Mouse (Mus musculus) hindbrain, embryonic 15.5 days (tissue): ENCODE measurements around the gene Dpy30. TPM values are rescaled to one million over a fixed set of nuclear protein-coding genes. Genes with fewer than 3 reads are reported as not detected.
A peak's percentile ranks its signal among the peaks of the same experiment; 100 is the strongest.
"Not testable (repeated sequence)": the region's sequence is repeated elsewhere in the genome, so short reads cannot be mapped to it uniquely, and the experiment has no call there.

ENCODE experiments used
- ATAC-seq: fragments of 200-750 bp; cut with Nextera tagmentation; 2 replicates; pipeline ENCODE4 v1.8.0; 2017; ENCODE audit warnings: low read depth, moderate number of reproducible peaks, moderate TSS enrichment; ENCODE audit not compliant: low FRiP score
- H3K27ac ChIP-seq: fragments of 300-500 bp; sonication (generic); replicated peaks from 2 replicates; pipeline ENCODE4 v1.5.1; 2015; ENCODE audit warnings: mild to moderate bottlenecking, inconsistent platforms
- H3K27me3 ChIP-seq: fragments of 300-500 bp; sonication (generic); 2 replicates; pipeline ENCODE4 v1.6.1; 2015; ENCODE audit warnings: control low read depth, inconsistent platforms
- H3K36me3 ChIP-seq: fragments of 300-500 bp; sonication (generic); 2 replicates; pipeline ENCODE4 v1.6.1; 2015; ENCODE audit warnings: control low read depth, inconsistent platforms
- H3K4me1 ChIP-seq: fragments of 300-500 bp; sonication (generic); replicated peaks from 2 replicates; pipeline ENCODE4 v1.6.1; 2015; ENCODE audit warnings: control low read depth, inconsistent platforms
- H3K4me2 ChIP-seq: fragments of 300-500 bp; sonication (generic); 2 replicates; pipeline ENCODE4 v1.6.1; 2015; ENCODE audit warnings: moderate library complexity, mild to moderate bottlenecking, inconsistent platforms
- H3K4me3 ChIP-seq: fragments of 300-500 bp; sonication (generic); 2 replicates; pipeline ENCODE4 v1.5.1; 2015; ENCODE audit warnings: mild to moderate bottlenecking, inconsistent platforms
- H3K9ac ChIP-seq: fragments of 300-500 bp; sonication (generic); 2 replicates; pipeline ENCODE4 v1.6.1; 2015; ENCODE audit warnings: inconsistent platforms
- H3K9me3 ChIP-seq: fragments of 300-500 bp; sonication (generic); 2 replicates; pipeline ENCODE4 v1.6.1; 2016; ENCODE audit warnings: control low read depth, inconsistent platforms
- WGBS: fragments of 180-500 bp; shearing (Covaris S2); methylation state at CpG from one replicate; pipeline ENCODE4 v1.1.7; 2015; 5-methylcytosine and 5-hydroxymethylcytosine counted together
- polyA plus RNA-seq: library from polyadenylated mRNA; unstranded; fragments of >200 nt; fragmentation: Nextera tagmentation; extraction: Ambion mirVana; gene quantifications from 2 replicates; pipeline ENCODE4 v1.2.1, GENCODE M21; 2015

Dpy30 gene
- polyA plus RNA-seq = 210 and 224 TPM in 2 replicates

- H3K4me1 ChIP-seq = no peaks in the 10 kb centered on the region
- no peaks in the 10 kb centered on the region for H3K9me3 ChIP-seq
- no peak within 1 kb of the TSS for H3K27ac ChIP-seq
- no peak within 1 kb of the TSS for H3K4me2 ChIP-seq
- H3K9ac ChIP-seq = no peak within 1 kb of the TSS
- H3K27me3 ChIP-seq = no peaks in the 10 kb centered on the region
- H3K4me3 ChIP-seq = no peak within 1 kb of the TSS
- 80% methylated on average over 2 of the region's 2 CpGs for WGBS
- H3K36me3 ChIP-seq = no peaks in the 10 kb centered on the region
- ATAC-seq = no peak
Measured at GRCm38 (mm10) chr17:74323844-74324243, at the start of gene Dpy30. Gene Dpy30 (minus strand): TSS chr17:74323944.

GRCm38 (mm10) chr17:74363592-74363991 is 39.8 kb upstream of the Dpy30 start:
- H3K9me3 ChIP-seq = no peaks in the 10 kb centered on the region
- peaks cover 36% of the 10 kb centered on the region for H3K36me3 ChIP-seq
- no peak overlapping the region for H3K4me2 ChIP-seq
- no peak for ATAC-seq
- no peaks in the 10 kb centered on the region for H3K4me1 ChIP-seq
- H3K4me3 ChIP-seq = no peak overlapping the region
- H3K27ac ChIP-seq = no peak overlapping the region
- no peaks in the 10 kb centered on the region for H3K27me3 ChIP-seq
- 100% methylated on average over 1 of the region's 1 CpGs for WGBS
- no peak overlapping the region for H3K9ac ChIP-seq

DNA sequence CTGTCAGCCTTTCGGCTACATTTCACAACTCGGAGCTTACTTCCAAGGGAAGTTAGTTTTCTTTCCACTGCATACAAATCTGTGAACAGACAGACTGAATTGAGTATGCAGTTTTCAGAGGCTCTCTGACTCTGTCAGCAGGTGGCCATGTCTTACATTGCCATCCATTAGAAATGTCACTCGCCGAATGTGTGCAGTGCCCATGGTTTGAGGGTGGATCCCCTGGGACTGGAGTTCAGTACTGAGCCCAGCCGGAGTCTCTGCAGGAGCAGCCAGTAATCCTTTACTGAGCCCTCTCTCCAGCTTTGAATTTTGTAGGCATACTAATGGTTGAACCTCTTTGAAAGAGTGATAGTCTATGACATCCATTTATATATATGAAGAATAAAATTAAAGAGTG is 17.4 kb upstream of the Dpy30 start:
- Histone ChIP-seq H3K4me2 (peak overlapping the region; percentile 63), H3K27me3 (no peaks in the 10 kb centered on the region), H3K9me3 (no peaks in the 10 kb centered on the region), H3K4me1 (peaks cover 41% of the 10 kb centered on the region), H3K36me3 (0 out of 2 replicates have a peak, but pooled peaks cover 3% of the 10 kb centered on the region), H3K27ac (no peak overlapping the region), H3K9ac (no peak overlapping the region; the same call in 1 of the 2 replicates), H3K4me3 (peak overlapping the region; percentile 80)
- ATAC-seq = no peak
- WGBS = 34% methylated on average over 5 of the region's 5 CpGs

DNA sequence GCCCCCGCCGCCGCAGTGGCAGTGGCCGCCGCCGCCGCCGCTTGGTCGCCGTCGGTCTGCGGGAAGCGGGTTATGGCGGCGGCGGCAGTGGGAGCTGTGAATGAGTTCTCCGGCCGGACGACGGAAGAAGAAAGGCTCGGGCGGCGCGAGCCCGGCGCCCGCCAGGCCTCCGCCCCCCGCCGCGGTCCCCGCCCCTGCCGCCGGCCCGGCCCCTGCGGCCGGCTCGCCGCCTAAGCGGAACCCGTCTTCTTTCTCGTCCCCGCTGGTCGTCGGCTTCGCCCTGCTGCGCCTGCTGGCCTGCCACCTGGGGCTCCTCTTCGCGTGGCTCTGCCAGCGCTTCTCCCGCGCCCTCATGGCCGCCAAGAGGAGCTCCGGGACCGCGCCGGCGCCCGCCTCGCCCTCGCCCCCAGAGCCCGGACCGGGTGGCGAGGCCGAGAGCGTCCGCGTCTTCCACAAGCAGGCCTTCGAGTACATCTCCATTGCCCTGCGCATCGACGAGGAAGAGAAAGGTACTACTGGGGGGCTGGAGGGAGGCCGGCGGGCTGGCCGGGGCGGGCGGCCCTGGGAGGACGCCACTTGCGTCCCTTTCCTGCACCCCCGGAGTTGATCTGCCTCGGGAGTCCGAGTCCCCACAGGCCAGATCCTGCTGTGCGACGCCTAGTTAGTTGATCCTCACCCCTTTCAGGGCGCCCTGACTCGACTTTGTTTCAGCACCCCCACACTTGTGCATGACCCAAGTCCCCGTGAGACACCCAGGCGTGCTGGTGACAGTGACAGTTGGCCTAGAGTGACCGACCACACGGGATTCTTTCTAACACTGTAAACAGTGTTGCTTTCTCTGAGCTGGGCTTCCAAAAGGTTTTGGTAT is 15.4 kb upstream of the Dpy30 start, which contains the start of gene Spast:
Gene Spast, plus strand, starts transcription at position 51 of the 868 bp plus-strand sequence.
- Histone ChIP-seq H3K4me1 (peaks cover 41% of the 10 kb centered on the region), H3K4me3 (peak within 1 kb of the TSS; percentile 80), H3K36me3 (no peaks in the 10 kb centered on the region), H3K9me3 (no peaks in the 10 kb centered on the region), H3K9ac (peak within 1 kb of the TSS; percentile 96), H3K27me3 (no peaks in the 10 kb centered on the region), H3K4me2 (peak within 1 kb of the TSS; percentile 63), H3K27ac (peak within 1 kb of the TSS; percentile 97)
- whole genome bisulfite sequencing = 1% methylated on average over 40 of the region's 90 CpGs
- peak; percentile 70 for ATAC-seq

DNA sequence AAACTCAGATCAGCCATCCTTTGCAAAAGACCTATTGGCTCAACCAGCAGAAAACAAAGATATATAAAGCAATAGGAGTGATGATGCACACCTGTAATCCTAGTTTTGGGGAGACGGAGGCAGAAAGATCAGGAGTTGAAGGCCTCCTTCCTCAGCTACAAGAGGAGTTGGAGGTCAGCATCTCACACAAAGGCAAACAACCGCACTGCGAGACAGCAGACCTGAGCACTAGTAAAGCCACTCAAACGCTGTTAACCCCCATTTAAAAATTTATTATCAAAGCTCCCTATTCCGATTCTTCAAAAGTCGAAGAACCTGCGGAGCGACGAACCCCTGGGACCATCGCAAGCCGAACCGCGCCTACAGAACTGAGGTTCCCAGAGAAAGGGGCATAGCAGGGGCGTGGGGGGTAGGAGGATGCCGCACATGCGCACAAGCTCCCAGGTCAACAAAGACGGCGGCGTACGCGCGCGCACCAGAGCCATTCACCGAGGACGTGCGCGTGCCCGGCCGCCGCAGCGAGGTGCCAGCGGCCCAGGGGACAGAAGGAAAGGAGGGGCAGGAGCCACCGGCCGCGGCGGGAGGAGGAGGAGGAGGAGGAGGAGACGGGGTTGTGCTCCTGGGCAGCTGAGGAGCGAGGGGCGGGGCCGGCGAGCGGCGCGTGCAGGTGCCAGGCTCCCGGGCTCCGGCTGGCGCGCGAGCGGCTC is 14.6 kb upstream of the Dpy30 start:
- Histone ChIP-seq H3K4me2 (peak overlapping the region; percentile 63), H3K27ac (peak overlapping the region; percentile 97), H3K4me1 (peaks cover 41% of the 10 kb centered on the region), H3K4me3 (peak overlapping the region; percentile 80), H3K9ac (peak overlapping the region; percentile 96), H3K27me3 (no peaks in the 10 kb centered on the region), H3K36me3 (no peaks in the 10 kb centered on the region), H3K9me3 (no peaks in the 10 kb centered on the region)
- peak; percentile 92 for ATAC-seq
- under 1% methylated on average over 32 of the region's 50 CpGs for WGBS

DNA sequence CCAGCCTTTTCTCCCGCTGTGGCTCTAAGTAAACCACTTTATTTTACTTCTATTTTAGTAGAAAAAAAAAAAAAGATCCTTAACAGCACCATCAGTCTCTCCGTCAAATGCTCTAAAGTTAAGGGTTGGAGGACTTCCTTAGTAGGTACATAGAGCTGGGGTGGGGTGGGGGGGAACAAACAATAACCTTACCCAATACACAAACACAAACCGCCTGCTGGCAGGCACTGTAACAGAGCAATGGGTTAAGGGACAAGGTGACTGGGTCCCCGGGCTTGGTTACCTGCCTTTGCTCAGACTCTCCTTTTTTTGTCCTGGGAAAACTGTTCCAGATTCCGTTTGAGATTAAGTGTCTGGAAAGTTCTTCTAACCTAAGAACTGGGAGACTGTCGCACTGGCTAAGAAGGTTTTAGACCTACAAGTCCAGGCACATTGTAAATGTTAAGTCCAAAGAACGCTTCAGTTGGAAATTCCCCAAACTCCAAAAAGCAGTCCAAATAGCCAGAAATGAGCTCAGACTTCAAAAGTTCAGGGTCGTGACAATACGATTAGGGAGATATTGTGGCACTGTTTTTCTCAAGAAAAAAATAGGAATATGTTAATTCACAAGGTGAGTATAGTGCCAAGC is 7.4 kb upstream of the Dpy30 start:
- Histone ChIP-seq H3K27me3 (no peaks in the 10 kb centered on the region), H3K9ac (no peak overlapping the region), H3K27ac (no peak overlapping the region), H3K36me3 (no peaks in the 10 kb centered on the region), H3K4me1 (no peaks in the 10 kb centered on the region), H3K9me3 (no peaks in the 10 kb centered on the region), H3K4me2 (no peak overlapping the region), H3K4me3 (no peak overlapping the region)
- no peak for ATAC-seq
- 83% methylated on average over 9 of the region's 9 CpGs for WGBS

- not testable (repeated sequence) for H3K9ac ChIP-seq, H3K4me1 ChIP-seq, ATAC-seq, H3K4me2 ChIP-seq, H3K27me3 ChIP-seq, H3K36me3 ChIP-seq, H3K4me3 ChIP-seq, H3K9me3 ChIP-seq, H3K27ac ChIP-seq
- 46% methylated on average over 2 of the region's 2 CpGs for WGBS
Measured at GRCm38 (mm10) chr17:74328146-74328545, 4.4 kb upstream of the Dpy30 start.

DNA sequence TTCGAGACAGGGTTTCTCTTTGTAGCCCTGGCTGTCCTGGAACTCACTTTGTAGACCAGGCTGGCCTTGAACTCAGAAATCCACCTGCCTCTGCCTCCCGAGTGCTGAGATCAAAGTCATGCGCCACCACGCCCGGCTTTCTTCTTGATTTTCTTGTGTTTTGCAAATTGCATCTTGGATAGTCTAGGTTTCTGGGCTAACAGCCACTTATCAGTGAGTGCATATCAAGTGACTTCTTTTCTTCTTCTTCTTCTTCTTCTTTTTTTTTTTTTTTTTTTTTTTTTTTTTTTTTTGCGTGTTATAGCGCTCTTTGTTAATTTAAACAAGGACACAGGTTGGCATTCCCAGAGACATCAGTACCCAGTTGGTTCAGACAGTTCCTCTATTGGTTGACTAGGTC is 3.5 kb upstream of the Dpy30 start:
- not testable (repeated sequence) for H3K27ac ChIP-seq, H3K9ac ChIP-seq, H3K9me3 ChIP-seq, H3K4me3 ChIP-seq, H3K4me1 ChIP-seq, H3K27me3 ChIP-seq, H3K4me2 ChIP-seq, H3K36me3 ChIP-seq, ATAC-seq
- 82% methylated on average over 7 of the region's 7 CpGs for WGBS

- H3K36me3 ChIP-seq = no peaks in the 10 kb centered on the region
- no peak overlapping the region for H3K27ac ChIP-seq
- H3K27me3 ChIP-seq = no peaks in the 10 kb centered on the region
- no peak for ATAC-seq
- no peak overlapping the region for H3K4me3 ChIP-seq
- H3K9ac ChIP-seq = no peak overlapping the region
- no peak overlapping the region for H3K4me2 ChIP-seq
- WGBS = 54% methylated on average over 5 of the region's 5 CpGs
- no peaks in the 10 kb centered on the region for H3K9me3 ChIP-seq
- H3K4me1 ChIP-seq = no peaks in the 10 kb centered on the region
Measured at GRCm38 (mm10) chr17:74322400-74323054, 1.2 kb downstream of the Dpy30 start.

DNA sequence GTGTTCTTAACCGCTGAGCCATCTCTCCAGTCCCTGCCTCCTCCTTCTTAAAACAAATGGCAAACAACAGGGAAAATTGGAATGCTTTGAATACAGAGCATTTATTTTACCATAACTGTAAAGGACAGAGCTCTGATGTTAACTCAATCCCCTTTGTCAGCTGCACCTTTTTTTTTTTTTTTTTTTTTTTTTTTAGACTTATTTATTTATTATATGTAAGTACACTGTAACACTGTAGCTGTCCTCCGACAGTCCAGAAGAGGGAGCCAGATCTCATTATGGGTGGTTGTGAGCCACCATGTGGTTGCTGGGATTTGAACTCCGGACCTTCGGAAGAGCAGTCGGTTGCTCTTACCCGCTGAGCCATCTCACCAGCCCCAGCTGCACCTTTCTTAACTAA is 5.0 kb downstream of the Dpy30 start:
- Histone ChIP-seq H3K9ac (no peak overlapping the region), H3K4me2 (no peak overlapping the region), H3K9me3 (no peaks in the 10 kb centered on the region), H3K4me1 (peaks cover 20% of the 10 kb centered on the region), H3K4me3 (no peak overlapping the region), H3K27ac (no peak overlapping the region), H3K27me3 (no peaks in the 10 kb centered on the region), H3K36me3 (no peaks in the 10 kb centered on the region)
- WGBS = 91% methylated on average over 6 of the region's 6 CpGs
- no peak for ATAC-seq

DNA sequence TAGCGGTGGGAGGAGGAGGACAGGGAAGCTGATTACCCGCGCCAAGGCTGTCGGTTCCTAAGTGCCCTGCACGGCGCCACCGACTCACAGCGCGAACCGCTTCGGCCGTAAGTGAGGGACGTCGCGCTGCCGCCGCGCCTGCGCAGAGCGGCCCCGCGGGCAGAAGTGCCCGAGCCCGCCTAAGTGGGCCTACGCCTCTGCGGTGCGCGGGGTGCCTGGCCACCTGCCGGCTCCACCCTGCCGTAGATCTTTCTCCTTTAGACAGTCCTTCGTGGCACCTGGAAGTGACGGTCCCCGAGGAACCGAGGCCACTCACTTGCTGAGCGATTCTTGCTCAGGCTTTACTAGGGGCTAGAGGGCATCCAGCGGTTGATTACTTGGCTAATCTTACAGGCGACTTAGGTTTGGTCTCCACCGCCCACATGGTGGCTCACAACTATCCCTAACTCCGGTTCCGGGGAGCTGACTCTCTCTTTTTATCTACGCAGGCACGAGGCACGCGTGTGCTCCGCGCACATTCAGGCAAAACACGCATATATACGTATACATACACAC is 7.4 kb downstream of the Dpy30 start:
- H3K9me3 ChIP-seq = no peaks in the 10 kb centered on the region

More for the DNA sequence above, 7.4 kb downstream of the Dpy30 start:
- Histone ChIP-seq H3K4me1 (peaks cover 20% of the 10 kb centered on the region), H3K9ac (peak overlapping the region; percentile 74), H3K4me3 (peak overlapping the region; percentile 86), H3K27me3 (no peaks in the 10 kb centered on the region), H3K4me2 (peak overlapping the region; percentile 90), H3K27ac (peak overlapping the region; percentile 89), H3K36me3 (peaks cover 1% of the 10 kb centered on the region; the same call in 1 of the 2 replicates)
- under 1% methylated on average over 33 of the region's 48 CpGs for WGBS
- ATAC-seq = peak; percentile 96
